Mouse (Mus musculus) hindbrain, embryonic 13.5 days (tissue): ENCODE results near the gene Sele. TPM values are rescaled to one million over a fixed set of nuclear protein-coding genes. Genes with fewer than 3 reads are reported as not detected.

Experiments used
- ATAC-seq: fragments of 200-750 bp; cut with Nextera tagmentation; 2 replicates; pipeline ENCODE4 v1.8.0; 2017; ENCODE audit warnings: moderate TSS enrichment; ENCODE audit not compliant: low FRiP score
- H3K27ac ChIP-seq: fragments of 300-500 bp; sonication (generic); 2 replicates; pipeline ENCODE4 v1.5.1; 2015; ENCODE audit warnings: inconsistent platforms, mild to moderate bottlenecking, moderate library complexity
- H3K27me3 ChIP-seq: fragments of 300-500 bp; sonication (generic); 2 replicates; pipeline ENCODE4 v1.6.1; 2015; ENCODE audit warnings: mild to moderate bottlenecking, inconsistent platforms
- H3K36me3 ChIP-seq: fragments of 300-500 bp; sonication (generic); 2 replicates; pipeline ENCODE4 v1.6.1; 2015; ENCODE audit warnings: mild to moderate bottlenecking, inconsistent platforms
- H3K4me1 ChIP-seq: fragments of 300-500 bp; sonication (generic); replicated peaks from 2 replicates; pipeline ENCODE4 v1.6.1; 2015; ENCODE audit warnings: inconsistent platforms
- H3K4me2 ChIP-seq: fragments of 300-500 bp; sonication (generic); 2 replicates; pipeline ENCODE4 v1.6.1; 2015; ENCODE audit warnings: inconsistent platforms, mild to moderate bottlenecking, moderate library complexity
- H3K4me3 ChIP-seq: fragments of 300-500 bp; sonication (generic); 2 replicates; pipeline ENCODE4 v1.5.1; 2015; ENCODE audit warnings: mild to moderate bottlenecking, inconsistent platforms
- H3K9ac ChIP-seq: fragments of 300-500 bp; sonication (generic); 2 replicates; pipeline ENCODE4 v1.6.1; 2015; ENCODE audit warnings: mild to moderate bottlenecking, inconsistent platforms
- H3K9me3 ChIP-seq: fragments of 300-500 bp; sonication (generic); 2 replicates; pipeline ENCODE4 v1.6.1; 2016; ENCODE audit warnings: inconsistent platforms
- WGBS: fragments of 180-500 bp; shearing (Covaris S2); methylation state at CpG from one replicate; pipeline ENCODE4 v1.1.7; 2015; 5-methylcytosine and 5-hydroxymethylcytosine counted together
- polyA plus RNA-seq: library from polyadenylated mRNA; unstranded; fragments of >200 nt; fragmentation: Nextera tagmentation; extraction: Ambion mirVana; gene quantifications from 2 replicates; pipeline ENCODE4 v1.2.1, GENCODE M21; 2015

Gene Sele
- polyA plus RNA-seq, 1 experiment from 2014 or later, result not detected

- Histone ChIP-seq H3K4me3 (no peak overlapping the region), H3K36me3 (no peaks in the 10 kb centered on the region), H3K4me2 (no peak overlapping the region), H3K4me1 (no peaks in the 10 kb centered on the region), H3K9ac (no peak overlapping the region), H3K27ac (no peak overlapping the region), H3K9me3 (no peaks in the 10 kb centered on the region), H3K27me3 (no peaks in the 10 kb centered on the region)
- no peak for ATAC-seq
- WGBS, result 95% methylated on average over 9 of the region's 9 CpGs
Observed at GRCm38 (mm10) chr1:164053561-164053960, 5.5 kb downstream of the Sele start.

- Histone ChIP-seq H3K36me3 (no peaks in the 10 kb centered on the region), H3K27me3 (no peaks in the 10 kb centered on the region), H3K9me3 (no peaks in the 10 kb centered on the region), H3K27ac (no peak overlapping the region), H3K4me3 (no peak overlapping the region), H3K4me1 (no peaks in the 10 kb centered on the region), H3K4me2 (no peak overlapping the region), H3K9ac (no peak overlapping the region)
- ATAC-seq, result no peak
- WGBS, result 48% methylated on average over 2 of the region's 2 CpGs
Observed at GRCm38 (mm10) chr1:164054800-164055199, 6.8 kb downstream of the Sele start.

- no peak overlapping the region for H3K27ac ChIP-seq
- H3K9me3 ChIP-seq, result no peaks in the 10 kb centered on the region
- no peak for ATAC-seq
- no peaks in the 10 kb centered on the region for H3K27me3 ChIP-seq
- H3K36me3 ChIP-seq, result no peaks in the 10 kb centered on the region
- WGBS, result 93% methylated on average over 4 of the region's 4 CpGs
- H3K4me2 ChIP-seq, result no peak overlapping the region
- H3K4me1 ChIP-seq, result no peaks in the 10 kb centered on the region
- H3K9ac ChIP-seq, result no peak overlapping the region
- no peak overlapping the region for H3K4me3 ChIP-seq
Observed at GRCm38 (mm10) chr1:164060071-164060470, 12.0 kb downstream of the Sele start.

- Histone ChIP-seq H3K27me3 (no peaks in the 10 kb centered on the region), H3K9ac (no peak overlapping the region), H3K4me3 (no peak overlapping the region), H3K36me3 (no peaks in the 10 kb centered on the region), H3K27ac (no peak overlapping the region), H3K4me2 (no peak overlapping the region), H3K4me1 (no peaks in the 10 kb centered on the region), H3K9me3 (no peaks in the 10 kb centered on the region)
- ATAC-seq, result no peak
- WGBS, result 49% methylated on average over 4 of the region's 4 CpGs
Observed at GRCm38 (mm10) chr1:164061278-164061677, 13.2 kb downstream of the Sele start.

- Histone ChIP-seq H3K9ac (no peak within 1 kb of the TSS), H3K27ac (no peak within 1 kb of the TSS), H3K27me3 (no peaks in the 10 kb centered on the region), H3K4me2 (no peak within 1 kb of the TSS), H3K9me3 (no peaks in the 10 kb centered on the region), H3K4me1 (no peaks in the 10 kb centered on the region), H3K36me3 (no peaks in the 10 kb centered on the region), H3K4me3 (no peak within 1 kb of the TSS)
- no peak for ATAC-seq
- WGBS, result 85% methylated on average over 4 of the region's 4 CpGs
Observed at GRCm38 (mm10) chr1:164061925-164062324, 13.9 kb downstream of the Sele start, which contains the start of gene Sell. Gene Sell (plus strand): TSS chr1:164061982.

GRCm38 (mm10) chr1:164062856-164063255 lies 14.8 kb downstream of the Sele start:
- H3K9ac ChIP-seq, result no peak overlapping the region
- no peaks in the 10 kb centered on the region for H3K27me3 ChIP-seq
- 55% methylated on average over 2 of the region's 2 CpGs for WGBS
- no peak overlapping the region for H3K4me2 ChIP-seq
- ATAC-seq, result no peak
- no peak overlapping the region for H3K27ac ChIP-seq
- no peaks in the 10 kb centered on the region for H3K4me1 ChIP-seq
- no peaks in the 10 kb centered on the region for H3K9me3 ChIP-seq
- H3K4me3 ChIP-seq, result no peak overlapping the region
- H3K36me3 ChIP-seq, result no peaks in the 10 kb centered on the region

- no peaks in the 10 kb centered on the region for H3K9me3 ChIP-seq
- no peak for ATAC-seq
- no peaks in the 10 kb centered on the region for H3K27me3 ChIP-seq
- H3K36me3 ChIP-seq, result no peaks in the 10 kb centered on the region
- no peak overlapping the region for H3K4me3 ChIP-seq
- no peaks in the 10 kb centered on the region for H3K4me1 ChIP-seq
- no peak overlapping the region for H3K4me2 ChIP-seq
- H3K9ac ChIP-seq, result no peak overlapping the region
- WGBS, result 81% methylated on average over 3 of the region's 3 CpGs
- H3K27ac ChIP-seq, result no peak overlapping the region
Observed at GRCm38 (mm10) chr1:164063745-164064144, 15.7 kb downstream of the Sele start.

- Histone ChIP-seq H3K27me3 (no peaks in the 10 kb centered on the region), H3K36me3 (no peaks in the 10 kb centered on the region), H3K4me2 (no peak overlapping the region), H3K9ac (no peak overlapping the region), H3K27ac (no peak overlapping the region), H3K9me3 (no peaks in the 10 kb centered on the region), H3K4me3 (no peak overlapping the region), H3K4me1 (no peaks in the 10 kb centered on the region)
- ATAC-seq, result no peak
Observed at GRCm38 (mm10) chr1:164069261-164069660, 21.2 kb downstream of the Sele start.

GRCm38 (mm10) chr1:164070461-164070860 lies 22.4 kb downstream of the Sele start:
- H3K36me3 ChIP-seq, result no peaks in the 10 kb centered on the region
- no peak for ATAC-seq
- no peak overlapping the region for H3K9ac ChIP-seq
- H3K27ac ChIP-seq, result no peak overlapping the region
- H3K4me3 ChIP-seq, result no peak overlapping the region
- no peaks in the 10 kb centered on the region for H3K9me3 ChIP-seq
- H3K4me1 ChIP-seq, result no peaks in the 10 kb centered on the region
- H3K27me3 ChIP-seq, result no peaks in the 10 kb centered on the region
- 94% methylated on average over 4 of the region's 4 CpGs for WGBS
- H3K4me2 ChIP-seq, result no peak overlapping the region

GRCm38 (mm10) chr1:164071111-164071510 lies 23.1 kb downstream of the Sele start:
- H3K4me1 ChIP-seq, result no peaks in the 10 kb centered on the region
- WGBS, result 87% methylated on average over 7 of the region's 7 CpGs
- no peak for ATAC-seq
- H3K4me3 ChIP-seq, result no peak overlapping the region
- H3K9ac ChIP-seq, result no peak overlapping the region
- H3K4me2 ChIP-seq, result no peak overlapping the region
- H3K36me3 ChIP-seq, result no peaks in the 10 kb centered on the region
- no peak overlapping the region for H3K27ac ChIP-seq
- H3K9me3 ChIP-seq, result no peaks in the 10 kb centered on the region
- no peaks in the 10 kb centered on the region for H3K27me3 ChIP-seq

GRCm38 (mm10) chr1:164072001-164072400 lies 24.0 kb downstream of the Sele start:
- no peak overlapping the region for H3K9ac ChIP-seq
- no peak overlapping the region for H3K4me2 ChIP-seq
- no peak for ATAC-seq
- H3K4me3 ChIP-seq, result no peak overlapping the region
- 90% methylated on average over 4 of the region's 4 CpGs for WGBS
- H3K27ac ChIP-seq, result no peak overlapping the region
- H3K9me3 ChIP-seq, result no peaks in the 10 kb centered on the region
- H3K27me3 ChIP-seq, result no peaks in the 10 kb centered on the region
- H3K36me3 ChIP-seq, result no peaks in the 10 kb centered on the region
- no peaks in the 10 kb centered on the region for H3K4me1 ChIP-seq

- H3K27me3 ChIP-seq, result no peaks in the 10 kb centered on the region
- no peak for ATAC-seq
- H3K9ac ChIP-seq, result no peak overlapping the region
- H3K9me3 ChIP-seq, result no peaks in the 10 kb centered on the region
- no peak overlapping the region for H3K4me3 ChIP-seq
- 92% methylated on average over 9 of the region's 9 CpGs for WGBS
- H3K4me1 ChIP-seq, result no peaks in the 10 kb centered on the region
- no peak overlapping the region for H3K4me2 ChIP-seq
- H3K36me3 ChIP-seq, result no peaks in the 10 kb centered on the region
- H3K27ac ChIP-seq, result no peak overlapping the region
Observed at GRCm38 (mm10) chr1:164073091-164073490, 25.1 kb downstream of the Sele start.

GRCm38 (mm10) chr1:164073803-164074202 lies 25.8 kb downstream of the Sele start:
- no peak overlapping the region for H3K4me2 ChIP-seq
- H3K27me3 ChIP-seq, result no peaks in the 10 kb centered on the region
- no peaks in the 10 kb centered on the region for H3K4me1 ChIP-seq
- H3K9me3 ChIP-seq, result no peaks in the 10 kb centered on the region
- no peak overlapping the region for H3K27ac ChIP-seq
- H3K9ac ChIP-seq, result no peak overlapping the region
- ATAC-seq, result no peak
- H3K4me3 ChIP-seq, result no peak overlapping the region
- H3K36me3 ChIP-seq, result no peaks in the 10 kb centered on the region
- 92% methylated on average over 7 of the region's 7 CpGs for WGBS
